8 mouse cellular contexts compared by ENCODE assay signal in the genomic region with DNA sequence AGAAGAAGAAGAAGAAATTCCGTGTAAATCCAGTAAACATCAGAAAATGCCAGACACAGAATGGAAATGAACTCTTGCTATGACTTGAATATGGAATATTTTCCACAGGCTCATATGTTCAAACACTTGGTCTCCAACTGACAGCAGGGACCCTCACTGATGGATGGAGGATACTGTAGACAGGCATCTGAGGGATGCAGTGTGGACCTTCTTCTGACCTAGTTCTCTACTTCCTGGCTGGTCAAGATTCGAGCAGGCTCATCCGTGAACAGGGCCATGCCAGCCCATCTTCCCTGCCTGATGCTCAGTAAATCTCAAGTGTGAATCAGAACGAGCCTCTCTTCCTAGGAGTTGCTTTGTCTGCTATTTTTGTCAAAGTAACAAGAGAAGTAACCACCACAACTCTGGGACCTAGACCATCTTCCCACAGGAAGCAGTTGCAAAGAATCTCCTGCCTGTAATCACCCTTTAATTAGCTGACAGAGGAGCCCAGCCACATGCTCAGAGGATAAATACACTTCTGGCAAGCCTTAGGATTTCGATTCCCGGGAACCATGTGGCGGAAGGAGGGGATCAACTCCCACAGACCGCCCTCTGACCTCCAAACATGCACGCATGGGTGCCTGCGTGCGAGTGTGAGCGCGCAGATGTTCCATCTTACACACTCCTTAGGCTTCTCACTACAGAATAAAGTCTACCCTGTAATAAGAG. TPM values are rescaled to one million over a fixed set of nuclear protein-coding genes. Genes with fewer than 3 reads are reported as not detected.
A peak's percentile ranks its signal among the peaks of the same experiment; 100 is the strongest.
DNase-seq lines count a peak whose midpoint lies in the region; ATAC-seq lines count a peak whose summit lies in the region.

No protein-coding gene starts in this region.

- 51% methylated on average over 13 of the region's 13 CpGs for WGBS in midbrain, embryonic 16.5 days
- 47% methylated on average over 13 of the region's 13 CpGs for WGBS in midbrain, embryonic 15.5 days
- 53% methylated on average over 13 of the region's 13 CpGs for WGBS in forebrain, embryonic 15.5 days

- intact Hi-C loops in gastrocnemius, postnatal 14 days (cut with DNase I; ENCODE audit: low total_unique reads): no loop called here

- H3K4me3 ChIP-seq in midbrain, embryonic 16.5 days (ENCODE audit: low read depth, low read length): no peak overlapping the region
- no peak overlapping the region for H3K4me3 ChIP-seq in midbrain, embryonic 15.5 days
- H3K4me3 ChIP-seq in forebrain, embryonic 15.5 days: no peak overlapping the region

- H3K36me3 ChIP-seq in midbrain, embryonic 16.5 days (ENCODE audit: control insufficient read depth, insufficient read depth, low read length): no peaks in the 10 kb centered on the region
- H3K36me3 ChIP-seq in midbrain, embryonic 15.5 days (replicated peaks): no peaks in the 10 kb centered on the region
- H3K36me3 ChIP-seq in forebrain, embryonic 15.5 days: no peaks in the 10 kb centered on the region

- no peaks in the 10 kb centered on the region for H3K27me3 ChIP-seq in midbrain, embryonic 16.5 days (ENCODE audit: control insufficient read depth, insufficient read depth, low read depth, low read length)
- no peaks in the 10 kb centered on the region for H3K27me3 ChIP-seq in midbrain, embryonic 15.5 days (replicated peaks)
- no peaks in the 10 kb centered on the region for H3K27me3 ChIP-seq in forebrain, embryonic 15.5 days

- H3K9ac ChIP-seq in midbrain, embryonic 16.5 days (ENCODE audit: low read depth, low read length): no peak overlapping the region
- H3K9ac ChIP-seq in midbrain, embryonic 15.5 days: no peak overlapping the region
- H3K9ac ChIP-seq in forebrain, embryonic 15.5 days (replicated peaks): no peak overlapping the region

- DNase-seq in gastrocnemius, postnatal 14 days: peak; percentile 43
- peak; percentile 31 to 52 for DNase-seq in kidney, postnatal 25 days
- peak; percentile 29 for DNase-seq in ovary, postnatal 36 days (ENCODE audit: low spot score)
- no peak for DNase-seq in urinary bladder, adult 2 months (ENCODE audit: low spot score)
- no peak for DNase-seq in spleen, postnatal 10 days (ENCODE audit: low spot score in 2 of 2)

- no peaks in the 10 kb centered on the region for H3K9me3 ChIP-seq in midbrain, embryonic 16.5 days (replicated peaks; ENCODE audit: control insufficient read depth, low read length, poor library complexity, severe bottlenecking)
- H3K9me3 ChIP-seq in midbrain, embryonic 15.5 days: no peaks in the 10 kb centered on the region
- H3K9me3 ChIP-seq in forebrain, embryonic 15.5 days: no peaks in the 10 kb centered on the region

- H3K4me2 ChIP-seq in midbrain, embryonic 16.5 days (ENCODE audit: low read length): peak overlapping the region; percentile 6; the same call in 1 of the 2 replicates
- H3K4me2 ChIP-seq in midbrain, embryonic 15.5 days: no peak overlapping the region
- H3K4me2 ChIP-seq in forebrain, embryonic 15.5 days (replicated peaks): no peak overlapping the region

- ATAC-seq in midbrain, embryonic 16.5 days: no peak
- no peak for ATAC-seq in midbrain, embryonic 15.5 days (replicated peaks)
- no peak for ATAC-seq in forebrain, embryonic 15.5 days (replicated peaks)

- H3K27ac ChIP-seq in midbrain, embryonic 16.5 days (ENCODE audit: low read length): no peak overlapping the region
- H3K27ac ChIP-seq in midbrain, embryonic 15.5 days: no peak overlapping the region
- no peak overlapping the region for H3K27ac ChIP-seq in forebrain, embryonic 15.5 days (replicated peaks)

- H3K4me1 ChIP-seq in midbrain, embryonic 16.5 days (ENCODE audit: control insufficient read depth, insufficient read depth, low read length): no peaks in the 10 kb centered on the region
- no peaks in the 10 kb centered on the region for H3K4me1 ChIP-seq in midbrain, embryonic 15.5 days
- no peaks in the 10 kb centered on the region for H3K4me1 ChIP-seq in forebrain, embryonic 15.5 days

RNA-seq across cellular contexts. Expression of gene Uspl1, which starts 31.9 kb away (rescaled TPM):
- 53.5 and 55.7 TPM in 2 replicates for polyA plus RNA-seq in midbrain, embryonic 16.5 days (2015; fragmentation: Nextera tagmentation; extraction: Ambion mirVana)
- 54.3 and 56.1 TPM in 2 replicates for polyA plus RNA-seq in midbrain, embryonic 15.5 days (2015; fragmentation: Nextera tagmentation; extraction: Ambion mirVana)
- total RNA-seq in gastrocnemius, postnatal 14 days (2021): 10 to 100 TPM; 18.9 to 20.4 TPM
- 16.9 and 21.6 TPM in 2 replicates for polyA plus RNA-seq in urinary bladder, adult 2 months (2012; rRNA removed)
- polyA plus RNA-seq in forebrain, embryonic 15.5 days (2015; fragmentation: Nextera tagmentation; extraction: Ambion mirVana): 51.6 and 51.7 TPM in 2 replicates

RNA-seq across cellular contexts. Expression of gene Hmgb1, which starts 32.1 kb away (rescaled TPM):
- 696 and 767 TPM in 2 replicates for polyA plus RNA-seq in midbrain, embryonic 16.5 days (2015; fragmentation: Nextera tagmentation; extraction: Ambion mirVana)
- polyA plus RNA-seq in midbrain, embryonic 15.5 days (2015; fragmentation: Nextera tagmentation; extraction: Ambion mirVana): 690 and 713 TPM in 2 replicates
- total RNA-seq in gastrocnemius, postnatal 14 days (2021): 100 to 1,000 TPM; 125 to 131 TPM
- polyA plus RNA-seq in urinary bladder, adult 2 months (2012; rRNA removed): 230 and 291 TPM in 2 replicates
- 1,140 and 1,184 TPM in 2 replicates for polyA plus RNA-seq in forebrain, embryonic 15.5 days (2015; fragmentation: Nextera tagmentation; extraction: Ambion mirVana)

Comparison
In these comparisons a context has a peak if more than half of its experiments do, and no peak if none do; other contexts are left out.
1. DNase-seq: peak in gastrocnemius, postnatal 14 days (single experiment), kidney, postnatal 25 days (2 of 2) and ovary, postnatal 36 days (single experiment); none in urinary bladder, adult 2 months (single experiment) and spleen, postnatal 10 days (0 of 2).